Mouse (Mus musculus) splenic B cell, adult 2 months (primary cell): ENCODE measurements around the gene Rnaset2b.
"Not testable (repeated sequence)": the region's sequence is repeated elsewhere in the genome, so short reads cannot be mapped to it uniquely, and the experiment has no call there.

Source experiments
- DNase-seq: peaks from one replicate; pipeline ENCODE4 v3.0.0-alpha.2; 2011; ENCODE audit warnings: low read depth, low spot score
- H3K27me3 ChIP-seq: 2 replicates; pipeline ENCODE4 v1.6.1; 2012; ENCODE audit warnings: mild to moderate bottlenecking, low read length, moderate library complexity, mixed read lengths; ENCODE audit not compliant: control insufficient read depth, poor library complexity, insufficient read depth, severe bottlenecking
- H3K36me3 ChIP-seq: 2 replicates; pipeline ENCODE4 v1.6.1; 2012; ENCODE audit warnings: mild to moderate bottlenecking, low read length, moderate library complexity, mixed read lengths; ENCODE audit not compliant: control insufficient read depth, poor library complexity, insufficient read depth, severe bottlenecking

The Rnaset2b gene

DNA sequence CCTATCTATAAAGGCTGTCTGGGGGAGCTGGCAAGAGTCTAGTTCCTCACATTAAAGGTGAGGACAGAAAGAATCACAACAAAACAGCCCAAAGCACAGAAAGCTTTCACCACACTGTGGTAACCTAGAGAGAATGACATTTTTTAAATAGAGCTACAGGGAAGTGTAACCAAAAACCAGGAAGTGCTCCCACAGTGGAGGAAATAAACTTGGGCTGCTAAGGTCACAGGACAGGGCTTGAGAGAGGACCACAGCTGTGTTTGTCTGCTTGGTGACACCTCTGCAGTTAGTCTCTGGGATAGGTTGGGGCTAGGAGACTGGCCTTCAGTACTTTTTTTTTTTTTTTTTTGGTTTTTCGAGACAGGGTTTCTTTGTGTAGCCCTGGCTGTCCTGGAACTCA lies 2.8 kb upstream of the Rnaset2b start:
- H3K36me3 ChIP-seq, H3K27me3 ChIP-seq, DNase-seq: not testable (repeated sequence)

- not testable (repeated sequence) for H3K36me3 ChIP-seq, H3K27me3 ChIP-seq, DNase-seq
These were observed 804 bp downstream of the Rnaset2b start for GRCm38 (mm10) chr17:6971238-6971637.

GRCm38 (mm10) chr17:6972836-6973396 lies 2.5 kb downstream of the Rnaset2b start:
- DNase-seq, H3K36me3 ChIP-seq, H3K27me3 ChIP-seq: not testable (repeated sequence)

- not testable (repeated sequence) for H3K36me3 ChIP-seq, H3K27me3 ChIP-seq, DNase-seq
These were observed 4.6 kb downstream of the Rnaset2b start for GRCm38 (mm10) chr17:6974985-6975384.

DNA sequence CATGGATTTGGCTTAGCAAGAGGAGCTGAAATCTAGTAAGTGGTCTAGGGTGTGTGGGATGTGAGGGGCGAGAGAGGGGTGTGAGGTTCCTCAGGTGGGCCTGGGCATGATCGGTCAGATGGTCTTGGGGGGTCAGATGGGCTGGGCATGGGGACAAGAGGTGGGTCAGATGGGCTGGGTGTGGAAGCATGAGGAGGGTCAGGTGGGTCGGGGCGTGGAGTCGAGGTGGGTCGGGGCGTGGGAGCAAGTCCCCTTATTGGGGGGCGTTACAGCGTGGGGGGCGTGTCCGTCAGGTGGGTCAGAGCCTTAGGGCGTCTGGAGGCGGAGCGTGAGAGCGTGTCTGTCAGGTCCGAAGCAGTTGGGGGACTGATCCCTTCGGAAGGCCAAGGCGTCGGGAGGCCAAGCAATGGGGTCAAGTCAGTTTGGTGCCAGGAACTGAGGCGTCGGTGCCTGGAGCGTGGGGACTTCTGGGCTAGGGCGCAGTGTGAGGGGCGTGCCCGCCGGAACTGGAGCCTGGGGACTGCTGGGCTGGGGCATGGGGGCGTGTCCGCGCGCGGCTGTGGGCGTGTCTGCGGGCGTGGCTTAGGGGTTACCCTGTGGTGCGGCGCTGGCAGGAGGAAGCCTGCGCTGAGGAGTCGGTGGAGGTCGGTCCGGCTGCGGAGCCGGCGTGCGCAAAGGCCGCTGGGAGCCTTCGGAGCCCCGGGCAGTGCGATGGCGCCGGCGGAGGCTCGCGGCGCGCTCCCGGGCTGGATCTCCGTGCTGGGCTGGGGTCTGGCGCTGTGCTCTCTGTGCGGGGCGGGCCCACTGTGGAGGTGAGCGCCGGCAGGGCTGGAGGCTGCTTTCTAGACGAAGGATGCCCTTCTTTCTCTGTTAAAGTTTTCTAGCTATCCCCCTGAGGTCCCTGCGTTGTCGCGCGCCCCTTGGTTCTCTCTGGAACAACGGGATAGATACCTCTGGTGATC lies 8.1 kb downstream of the Rnaset2b start, which contains the start of gene Gm49721:
TSS of gene Gm49721 (plus strand) at position 618 of the 962 bp plus-strand sequence.
- DNase-seq = peak; percentile 40
- not testable (repeated sequence) for H3K36me3 ChIP-seq, H3K27me3 ChIP-seq

DNA sequence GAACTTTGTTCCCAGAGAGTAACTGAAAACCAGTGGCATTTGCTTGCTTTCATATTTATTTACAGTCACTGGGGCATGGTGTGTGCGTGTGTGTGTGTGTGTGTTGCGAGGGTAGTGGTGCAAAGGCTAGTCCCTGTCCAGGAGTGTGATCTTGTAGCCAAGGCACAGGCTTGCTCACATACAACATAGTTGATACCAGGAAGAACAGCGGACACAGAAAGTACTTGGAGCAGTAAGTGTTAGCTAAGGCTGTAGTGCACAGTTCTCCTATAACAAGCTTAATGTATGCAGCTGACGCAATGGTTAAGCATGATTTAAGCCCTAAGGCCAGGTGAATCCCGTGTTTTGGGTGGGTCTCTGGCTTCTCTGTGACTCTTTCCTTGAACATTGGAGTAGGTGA lies 8.9 kb downstream of the Rnaset2b start:
- H3K36me3 ChIP-seq, DNase-seq, H3K27me3 ChIP-seq: not testable (repeated sequence)

DNA sequence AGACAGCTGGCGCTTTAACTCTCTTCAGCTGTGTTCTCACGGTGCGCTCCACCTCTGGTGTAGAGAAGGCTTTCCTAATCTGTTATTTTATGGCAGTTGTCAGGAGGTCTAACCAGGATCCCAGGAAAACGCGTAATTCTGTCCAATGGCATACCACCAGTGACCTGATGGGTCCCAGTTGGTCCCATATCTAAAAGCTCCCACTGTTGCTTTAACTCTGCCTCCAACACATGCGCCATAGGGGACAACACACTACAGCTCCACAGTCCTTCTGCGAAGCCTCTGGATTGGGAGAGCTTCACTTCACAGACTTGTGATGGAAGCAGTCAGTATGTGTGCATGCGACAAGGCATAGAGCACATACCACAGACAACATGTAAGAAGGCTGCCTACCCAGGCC lies 9.7 kb downstream of the Rnaset2b start:
- DNase-seq, H3K36me3 ChIP-seq, H3K27me3 ChIP-seq: not testable (repeated sequence)

DNA sequence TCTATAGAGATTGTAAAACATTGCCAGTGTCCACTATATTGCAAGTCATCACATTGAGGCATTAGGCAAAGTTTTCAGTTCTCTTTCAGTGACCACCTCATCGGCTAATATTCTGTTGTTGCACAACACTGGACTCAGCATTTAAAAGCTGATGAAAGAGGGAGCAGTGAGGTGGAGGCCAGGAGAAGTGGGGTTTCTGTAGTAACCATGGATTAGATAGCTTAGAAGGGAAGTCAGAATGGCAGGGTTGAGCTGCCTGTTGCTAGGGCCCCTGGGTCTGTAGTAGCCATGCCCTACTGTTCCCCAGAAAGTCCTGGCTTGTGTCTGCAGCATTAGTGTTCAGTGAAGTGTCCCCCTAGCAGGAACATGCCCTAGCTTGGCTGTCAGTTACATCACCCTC lies 15.7 kb downstream of the Rnaset2b start:
- DNase-seq, H3K36me3 ChIP-seq, H3K27me3 ChIP-seq: not testable (repeated sequence)

DNA sequence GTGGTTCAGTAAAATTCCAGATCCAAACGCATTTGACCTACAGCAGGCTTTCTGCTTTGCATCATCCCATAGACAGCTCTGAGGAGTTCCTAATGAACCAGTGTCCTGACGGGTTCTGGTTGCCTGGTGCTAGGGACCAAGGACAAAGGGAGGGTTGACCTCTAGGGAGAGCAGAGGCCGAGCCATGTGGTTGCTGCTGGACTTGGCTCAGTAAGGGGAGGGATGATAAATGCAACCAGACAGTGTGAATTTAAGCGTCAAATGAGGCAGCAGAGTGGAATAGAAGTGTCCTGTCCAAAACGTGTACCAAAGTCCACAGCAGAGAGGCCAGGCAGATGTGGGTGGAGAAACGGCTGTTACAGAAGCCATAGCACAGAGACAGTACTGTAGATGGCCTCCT lies 25.1 kb downstream of the Rnaset2b start:
- H3K27me3 ChIP-seq, H3K36me3 ChIP-seq, DNase-seq: not testable (repeated sequence)

- not testable (repeated sequence) for H3K36me3 ChIP-seq, DNase-seq, H3K27me3 ChIP-seq
These were observed 26.4 kb downstream of the Rnaset2b start for GRCm38 (mm10) chr17:6996826-6997225.

- not testable (repeated sequence) for H3K36me3 ChIP-seq, H3K27me3 ChIP-seq, DNase-seq
These were observed 27.5 kb downstream of the Rnaset2b start for GRCm38 (mm10) chr17:6997778-6998490.

DNA sequence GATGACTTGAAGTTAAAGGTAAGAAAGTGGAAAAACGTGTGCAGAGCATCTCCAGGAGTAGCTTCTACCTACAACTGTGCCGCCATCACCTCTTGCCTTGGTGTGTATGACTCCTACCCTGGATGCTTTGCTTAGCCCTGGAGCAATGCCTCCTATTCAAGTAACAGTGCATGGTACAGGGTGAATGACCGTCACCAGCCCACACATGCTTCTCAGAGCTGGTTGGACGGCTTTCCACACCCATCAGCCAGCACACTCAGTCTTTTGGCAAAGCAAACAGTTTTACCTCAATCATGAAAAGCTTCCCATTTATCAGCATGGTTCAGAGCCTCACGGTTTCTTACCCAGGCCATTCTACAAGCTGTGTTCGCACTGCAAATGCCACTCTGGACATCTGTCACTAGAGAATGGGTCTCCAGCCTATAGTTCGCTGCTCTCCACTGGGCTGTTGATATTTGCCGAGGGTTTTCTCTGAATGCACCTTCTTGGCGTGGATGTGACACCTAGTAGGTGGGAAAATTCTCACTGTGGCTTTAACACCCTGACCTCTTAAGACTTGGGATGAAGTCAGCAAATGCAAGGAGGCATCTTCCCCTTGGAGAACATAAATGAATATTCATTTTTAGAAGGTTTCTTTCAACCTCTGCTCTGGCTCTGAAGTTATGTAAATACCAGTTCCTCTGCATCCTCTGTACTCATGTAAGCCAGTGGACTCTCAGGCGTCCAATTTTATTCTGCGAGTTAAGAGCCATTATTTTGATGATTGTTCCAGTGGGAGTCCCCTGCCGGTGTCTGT lies 31.6 kb downstream of the Rnaset2b start:
- H3K36me3 ChIP-seq, DNase-seq, H3K27me3 ChIP-seq: not testable (repeated sequence)

- not testable (repeated sequence) for H3K27me3 ChIP-seq
These were observed 33.0 kb downstream of the Rnaset2b start for GRCm38 (mm10) chr17:7003392-7003791.

GRCm38 (mm10) chr17:7005646-7006045 lies 35.2 kb downstream of the Rnaset2b start:
- not testable (repeated sequence) for H3K36me3 ChIP-seq, DNase-seq, H3K27me3 ChIP-seq

More at GRCm38 (mm10) chr17:7003392-7003791, 33.0 kb downstream of the Rnaset2b start:
- DNase-seq, H3K36me3 ChIP-seq: not testable (repeated sequence)
